Mouse (Mus musculus): ENCODE data around the gene Hspb11. TPM values are rescaled to one million over a fixed set of nuclear protein-coding genes. Genes with fewer than 3 reads are reported as not detected.

The Hspb11 gene
- polyA plus RNA-seq, 2 experiments, result 31.5 to 51.0 TPM

DNA sequence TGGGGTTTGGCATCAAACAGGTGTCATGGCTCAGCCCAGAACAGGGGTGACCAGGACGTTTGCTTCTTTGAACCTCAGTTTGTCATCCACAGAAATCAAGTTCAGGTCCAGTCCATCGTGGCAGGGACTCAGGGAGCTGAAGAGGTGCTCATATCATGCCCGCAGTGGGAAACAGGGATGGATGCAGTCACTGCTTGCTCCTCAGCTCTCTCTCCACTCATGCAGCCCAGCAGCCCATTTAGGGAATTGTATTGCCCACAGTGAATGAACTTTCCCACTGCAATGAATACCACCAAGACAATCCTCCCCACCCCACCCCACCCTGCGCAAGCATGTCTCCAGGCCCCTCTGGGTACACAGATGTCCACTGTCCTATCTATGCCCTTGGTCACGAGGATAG is 41.5 kb upstream of the Hspb11 start:
- Histone ChIP-seq H3K36me3 (ENCODE audit: control insufficient read depth, insufficient read depth, low read length) (peaks cover 11% of the 10 kb centered on the region; the same call in 1 of the 2 replicates), H3K4me2 (replicated peaks; ENCODE audit: low read depth, low read length, severe bottlenecking) (no peak overlapping the region), H3K27me3 (ENCODE audit: control insufficient read depth, insufficient read depth, low read length) (no peaks in the 10 kb centered on the region), H3K4me3 (replicated peaks; ENCODE audit: low read length) (no peak overlapping the region), H3K9ac (ENCODE audit: low read depth, low read length, severe bottlenecking) (no peak overlapping the region), H3K27ac (replicated peaks; ENCODE audit: low read depth, low read length) (no peak overlapping the region), H3K9me3 (ENCODE audit: control insufficient read depth, low read length) (no peaks in the 10 kb centered on the region), H3K4me1 (ENCODE audit: control insufficient read depth, insufficient read depth, low read length) (no peaks in the 10 kb centered on the region; the same call in 1 of the 2 replicates)
- no peak for TF ChIP-seq POLR2A (IDR thresholded peaks at IDR 0.05; ENCODE audit: borderline replicate concordance, extremely low read depth, insufficient read depth, insufficient read length)
- ATAC-seq (ENCODE audit: low FRiP score, low read depth) (no peak), DNase-seq (ENCODE audit: low spot score) (no peak)
- WGBS, result 81% methylated on average over 5 of the region's 5 CpGs

DNA sequence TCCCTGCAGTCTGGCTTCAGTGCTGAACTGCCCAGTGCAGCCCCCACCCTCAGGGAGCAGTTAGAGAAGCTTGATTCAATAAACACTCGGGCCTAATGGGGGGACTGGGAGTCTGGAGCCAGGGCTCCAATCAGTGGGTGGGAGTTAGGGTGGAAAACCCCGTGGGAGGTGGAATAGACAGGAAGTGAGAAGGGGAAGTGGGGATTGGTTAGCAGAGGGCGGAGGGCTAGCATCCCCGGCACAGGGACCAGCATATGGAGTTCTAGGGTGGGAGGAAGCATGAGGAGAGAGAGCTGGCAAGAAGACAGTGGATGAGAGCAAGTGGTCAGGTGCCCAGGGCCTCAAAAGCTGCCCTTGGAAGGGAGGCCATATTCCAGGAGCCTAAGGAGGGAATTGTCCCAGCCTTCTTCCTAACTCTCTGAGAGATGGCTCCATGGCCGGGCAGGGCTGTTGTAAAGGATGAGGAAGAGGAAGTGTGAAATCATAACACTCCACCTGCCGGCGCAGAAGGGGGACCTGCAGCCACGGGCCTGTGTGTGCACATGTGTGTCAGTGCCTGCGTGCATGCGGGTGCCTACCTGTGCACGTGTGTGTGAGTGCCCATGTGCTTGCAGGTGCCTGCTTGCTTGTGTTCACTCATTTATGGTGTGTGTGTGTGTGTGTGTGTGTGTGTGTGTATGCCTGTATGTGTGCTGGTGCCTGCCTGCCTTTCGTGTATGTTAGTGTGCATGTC is 39.9 kb upstream of the Hspb11 start:
- Histone ChIP-seq H3K4me3 (replicated peaks; ENCODE audit: low read length) (no peak overlapping the region), H3K9ac (ENCODE audit: low read depth, low read length, severe bottlenecking) (no peak overlapping the region), H3K9me3 (ENCODE audit: control insufficient read depth, low read length) (no peaks in the 10 kb centered on the region), H3K4me2 (replicated peaks; ENCODE audit: low read depth, low read length, severe bottlenecking) (no peak overlapping the region), H3K36me3 (ENCODE audit: control insufficient read depth, insufficient read depth, low read length) (peaks cover 2% of the 10 kb centered on the region; the same call in 1 of the 2 replicates), H3K4me1 (ENCODE audit: control insufficient read depth, insufficient read depth, low read length) (no peaks in the 10 kb centered on the region; the same call in 1 of the 2 replicates), H3K27me3 (ENCODE audit: control insufficient read depth, insufficient read depth, low read length) (no peaks in the 10 kb centered on the region), H3K27ac (replicated peaks; ENCODE audit: low read depth, low read length) (no peak overlapping the region)
- no peak for TF ChIP-seq POLR2A (IDR thresholded peaks at IDR 0.05; ENCODE audit: borderline replicate concordance, extremely low read depth, insufficient read depth, insufficient read length)
- WGBS, result 60% methylated on average over 11 of the region's 12 CpGs
- no peak for DNase-seq (ENCODE audit: low spot score)
- no peak for ATAC-seq (ENCODE audit: low FRiP score, low read depth)

DNA sequence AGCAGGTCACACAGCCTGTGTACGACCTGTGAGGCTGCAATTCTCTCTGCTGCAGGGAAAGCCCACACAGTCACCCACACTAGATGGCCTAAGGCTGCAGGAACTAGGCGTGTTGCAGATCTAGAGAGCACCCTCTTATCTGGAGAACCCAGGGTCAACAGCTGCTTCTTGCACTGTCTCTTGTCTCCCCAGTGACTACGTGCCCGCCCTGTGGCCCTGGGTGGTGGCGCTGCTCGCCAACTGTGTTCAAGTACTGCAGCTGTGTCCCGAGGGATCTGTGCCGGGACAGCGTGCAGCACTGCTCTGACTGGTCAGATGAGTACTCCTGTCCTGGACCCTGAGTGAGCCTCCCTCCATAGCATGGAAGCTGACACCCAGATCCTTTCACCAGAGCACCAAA is 35.8 kb upstream of the Hspb11 start:
- Histone ChIP-seq H3K9ac (ENCODE audit: low read depth, low read length, severe bottlenecking) (no peak overlapping the region), H3K27me3 (ENCODE audit: control insufficient read depth, insufficient read depth, low read length) (no peaks in the 10 kb centered on the region), H3K4me3 (replicated peaks; ENCODE audit: low read length) (no peak overlapping the region), H3K36me3 (ENCODE audit: control insufficient read depth, insufficient read depth, low read length) (no peaks in the 10 kb centered on the region), H3K4me2 (replicated peaks; ENCODE audit: low read depth, low read length, severe bottlenecking) (no peak overlapping the region), H3K9me3 (ENCODE audit: control insufficient read depth, low read length) (no peaks in the 10 kb centered on the region), H3K4me1 (ENCODE audit: control insufficient read depth, insufficient read depth, low read length) (no peaks in the 10 kb centered on the region; the same call in 1 of the 2 replicates), H3K27ac (replicated peaks; ENCODE audit: low read depth, low read length) (no peak overlapping the region)
- ATAC-seq (ENCODE audit: low FRiP score, low read depth) (no peak), DNase-seq (ENCODE audit: low spot score) (no peak)
- no peak for TF ChIP-seq POLR2A (IDR thresholded peaks at IDR 0.05; ENCODE audit: borderline replicate concordance, extremely low read depth, insufficient read depth, insufficient read length)
- WGBS, result 83% methylated on average over 9 of the region's 9 CpGs

DNA sequence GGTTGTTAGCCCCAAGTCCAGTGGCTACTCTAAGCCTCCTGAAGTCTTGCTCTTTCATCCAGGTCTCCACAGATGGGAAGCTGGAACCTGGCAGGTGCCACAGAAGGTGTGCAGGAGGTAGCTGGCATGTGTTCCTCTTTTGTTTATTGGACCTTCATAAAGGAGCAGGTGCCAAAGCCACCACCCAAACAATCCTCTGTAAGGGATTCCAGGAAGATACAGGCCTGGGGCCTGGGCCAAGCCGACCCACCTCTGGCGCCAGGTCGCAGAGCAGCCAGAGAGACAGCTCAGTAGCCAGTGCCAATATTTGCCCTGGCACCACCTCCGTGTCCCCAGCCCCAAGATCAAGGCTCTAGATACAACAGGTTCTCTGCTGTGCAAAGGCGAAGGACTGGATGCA is 31.9 kb upstream of the Hspb11 start:
- H3K27ac ChIP-seq (replicated peaks; ENCODE audit: low read depth, low read length), result no peak overlapping the region
- no peaks in the 10 kb centered on the region for H3K36me3 ChIP-seq (ENCODE audit: control insufficient read depth, insufficient read depth, low read length)
- no peaks in the 10 kb centered on the region for H3K27me3 ChIP-seq (ENCODE audit: control insufficient read depth, insufficient read depth, low read length)
- WGBS, result 88% methylated on average over 5 of the region's 5 CpGs
- ATAC-seq (ENCODE audit: low FRiP score, low read depth) (no peak), DNase-seq (ENCODE audit: low spot score) (no peak)
- TF ChIP-seq POLR2A (IDR thresholded peaks at IDR 0.05; ENCODE audit: borderline replicate concordance, extremely low read depth, insufficient read depth, insufficient read length), result no peak
- no peaks in the 10 kb centered on the region for H3K9me3 ChIP-seq (ENCODE audit: control insufficient read depth, low read length)
- H3K4me1 ChIP-seq (ENCODE audit: control insufficient read depth, insufficient read depth, low read length), result no peaks in the 10 kb centered on the region
- H3K9ac ChIP-seq (ENCODE audit: low read depth, low read length, severe bottlenecking), result no peak overlapping the region
- no peak overlapping the region for H3K4me2 ChIP-seq (replicated peaks; ENCODE audit: low read depth, low read length, severe bottlenecking)
- no peak overlapping the region for H3K4me3 ChIP-seq (replicated peaks; ENCODE audit: low read length)

DNA sequence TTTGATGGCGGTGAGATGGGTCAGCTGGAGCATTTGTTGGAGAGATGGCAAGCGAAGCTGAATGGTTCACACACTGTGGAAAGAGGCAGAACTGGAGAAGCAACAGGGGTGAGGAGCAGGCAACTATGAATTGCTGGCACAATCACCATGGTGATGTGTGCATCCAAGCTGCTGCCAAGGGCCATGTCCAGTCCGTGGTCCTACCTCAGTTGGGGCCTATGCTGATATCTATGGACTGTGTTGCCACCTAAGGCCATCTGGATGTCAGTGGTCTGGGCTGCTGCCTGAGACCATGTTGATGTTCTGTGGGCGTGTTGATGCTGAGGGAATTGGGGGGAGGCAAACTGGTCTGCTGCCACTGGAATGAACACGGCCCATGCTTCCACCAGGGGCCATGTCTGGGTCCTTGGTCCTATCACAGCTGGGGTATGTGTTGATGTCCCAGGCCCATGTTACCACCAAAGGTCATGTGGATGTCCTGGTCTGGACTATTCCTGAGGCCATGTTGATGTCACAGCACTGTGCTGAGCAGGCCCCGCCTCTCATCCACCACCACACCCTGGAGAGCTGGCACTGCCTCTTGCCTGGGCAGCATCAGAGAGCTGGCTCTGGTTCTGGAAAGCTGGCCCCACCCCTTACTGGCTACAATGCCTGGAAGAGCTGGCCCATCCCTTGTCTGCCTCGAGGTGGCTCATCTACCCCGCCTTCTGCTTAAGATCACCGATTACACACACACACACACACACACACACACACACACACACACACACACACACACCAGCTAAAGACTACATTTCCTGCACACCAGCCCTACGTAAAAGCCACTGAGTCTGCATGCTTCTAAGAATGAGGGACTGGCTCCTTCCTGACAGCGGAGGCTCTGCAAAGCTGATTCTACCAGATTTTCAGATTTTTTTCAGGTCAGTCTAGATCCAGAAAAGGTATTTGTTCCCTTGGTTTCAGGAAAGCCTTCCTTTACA is 29.9 kb upstream of the Hspb11 start:
- no peak overlapping the region for H3K27ac ChIP-seq (replicated peaks; ENCODE audit: low read depth, low read length)

More for the DNA sequence above, 29.9 kb upstream of the Hspb11 start:
- Histone ChIP-seq H3K36me3 (ENCODE audit: control insufficient read depth, insufficient read depth, low read length) (no peaks in the 10 kb centered on the region), H3K9ac (ENCODE audit: low read depth, low read length, severe bottlenecking) (no peak overlapping the region), H3K9me3 (ENCODE audit: control insufficient read depth, low read length) (no peaks in the 10 kb centered on the region), H3K27me3 (ENCODE audit: control insufficient read depth, insufficient read depth, low read length) (no peaks in the 10 kb centered on the region), H3K4me2 (replicated peaks; ENCODE audit: low read depth, low read length, severe bottlenecking) (no peak overlapping the region), H3K4me1 (ENCODE audit: control insufficient read depth, insufficient read depth, low read length) (no peaks in the 10 kb centered on the region), H3K4me3 (replicated peaks; ENCODE audit: low read length) (no peak overlapping the region)
- ATAC-seq (ENCODE audit: low FRiP score, low read depth), result no peak
- no peak for DNase-seq (ENCODE audit: low spot score)
- no peak for TF ChIP-seq POLR2A (IDR thresholded peaks at IDR 0.05; ENCODE audit: borderline replicate concordance, extremely low read depth, insufficient read depth, insufficient read length)
- 80% methylated on average over 11 of the region's 11 CpGs for WGBS
